Mouse (Mus musculus) liver (tissue): Measurements from ENCODE around the gene Mok.
"Not testable (repeated sequence)": the region's sequence is repeated elsewhere in the genome, so short reads cannot be mapped to it uniquely, and the experiment has no call there.

Source experiments
- DNase-seq: peaks from one replicate; pipeline ENCODE4 v3.0.0-alpha.2; 2020; ENCODE audit warnings: mixed read lengths

The Mok gene

GRCm38 (mm10) chr12:110840348-110841198, at the start of gene Mok:
Gene Mok, minus strand, starts transcription at chr12:110840939.
- peak; percentile 95 for DNase-seq

DNA sequence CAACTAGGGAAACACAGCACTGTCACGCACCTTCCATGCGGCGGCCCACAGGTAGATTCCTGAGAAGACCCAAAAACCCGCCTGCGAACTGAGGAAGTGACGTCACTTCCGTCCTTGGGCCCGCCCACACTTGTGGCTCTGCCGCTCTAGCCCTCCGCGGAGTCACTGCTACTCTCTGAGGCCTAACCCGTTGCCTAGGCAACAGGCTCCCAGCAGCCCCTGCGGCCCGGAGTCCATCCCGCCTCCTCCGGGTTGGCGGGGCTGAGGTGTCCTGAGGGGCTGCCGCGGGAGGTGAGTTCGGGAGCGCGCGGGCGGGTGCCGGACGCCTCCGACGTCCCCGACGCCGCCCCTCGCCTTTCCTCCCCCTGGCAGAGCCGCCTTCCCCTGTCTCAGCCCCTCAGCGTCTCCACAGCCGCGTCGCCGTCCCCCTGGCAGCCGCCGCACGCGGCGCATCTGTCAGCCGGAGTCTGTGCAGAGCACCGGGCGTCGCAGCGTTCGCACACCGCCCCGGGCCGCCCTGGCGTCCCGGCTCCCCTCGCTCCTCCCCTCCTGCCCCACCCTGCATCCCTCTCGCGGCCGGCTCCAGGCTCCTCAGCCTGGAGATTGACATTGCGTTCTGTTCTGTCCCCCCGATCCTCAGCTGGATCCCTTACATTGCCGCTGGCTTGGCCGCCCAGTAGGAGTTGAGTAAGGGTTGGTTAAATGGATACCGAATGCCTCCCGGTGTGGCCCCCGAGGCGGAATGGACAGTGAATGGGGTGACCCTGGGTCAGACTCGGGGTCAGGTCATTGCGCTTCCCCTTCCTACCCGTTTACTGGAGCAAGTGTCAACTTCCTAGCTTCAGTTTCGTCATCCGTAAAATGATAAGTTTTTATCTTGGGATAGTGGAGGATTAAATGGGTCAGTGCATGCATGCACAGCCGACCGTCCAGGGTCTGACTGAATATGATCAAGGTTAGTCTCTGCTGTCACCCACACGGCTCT, 48.6 kb upstream of the Mok start, which contains the start of the genes Cinp and Tecpr2:
Gene Cinp (minus strand): TSS at position 110 of the 985 bp plus-strand sequence.
Gene Tecpr2 (plus strand): TSS at position 229 of the 985 bp plus-strand sequence.
- peak; percentile 98 for DNase-seq

GRCm38 (mm10) chr12:110888606-110889005, 47.9 kb upstream of the Mok start:
- DNase-seq, result no peak

- DNase-seq, result no peak
Observed at GRCm38 (mm10) chr12:110888106-110888505, 47.4 kb upstream of the Mok start.

DNA sequence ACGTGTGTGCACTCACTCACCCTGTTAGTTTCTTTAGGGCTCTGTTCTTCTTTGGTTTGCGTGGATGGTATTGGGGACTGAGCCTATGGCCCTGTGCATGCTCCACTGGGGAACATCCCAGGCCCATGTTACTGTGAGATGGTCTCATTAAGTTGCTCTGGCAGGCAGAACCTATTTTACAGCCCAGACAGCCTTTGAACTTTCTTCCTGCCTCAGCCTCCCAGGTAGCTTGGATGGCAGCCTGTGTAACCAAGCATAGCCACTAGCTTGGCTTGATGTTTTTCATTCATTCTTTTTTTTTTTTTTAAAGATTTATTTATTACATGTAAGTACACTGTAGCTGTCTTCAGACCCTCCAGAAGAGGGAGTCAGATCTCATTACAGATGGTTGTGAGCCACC, 44.5 kb upstream of the Mok start:
- no peak for DNase-seq

DNA sequence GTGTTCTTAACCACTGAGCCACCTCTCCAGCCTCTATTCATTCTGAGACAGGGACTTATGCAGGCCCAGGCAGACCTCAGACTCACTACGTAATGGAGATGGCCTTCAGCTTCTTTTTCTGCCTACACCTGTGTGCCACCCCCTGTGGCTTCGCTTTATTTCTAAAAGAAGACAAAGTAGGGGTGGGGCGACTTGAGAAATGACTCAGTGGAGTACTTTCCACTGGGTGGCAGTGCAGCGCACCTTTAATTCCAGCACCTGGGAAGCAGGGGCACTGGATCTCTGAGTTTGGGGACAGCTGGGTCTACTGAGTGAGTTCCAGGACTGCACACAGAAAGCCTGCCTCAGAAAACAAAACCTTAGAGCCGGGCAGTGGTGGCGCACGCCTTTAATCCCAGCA, 41.6 kb upstream of the Mok start:
- no peak for DNase-seq

DNA sequence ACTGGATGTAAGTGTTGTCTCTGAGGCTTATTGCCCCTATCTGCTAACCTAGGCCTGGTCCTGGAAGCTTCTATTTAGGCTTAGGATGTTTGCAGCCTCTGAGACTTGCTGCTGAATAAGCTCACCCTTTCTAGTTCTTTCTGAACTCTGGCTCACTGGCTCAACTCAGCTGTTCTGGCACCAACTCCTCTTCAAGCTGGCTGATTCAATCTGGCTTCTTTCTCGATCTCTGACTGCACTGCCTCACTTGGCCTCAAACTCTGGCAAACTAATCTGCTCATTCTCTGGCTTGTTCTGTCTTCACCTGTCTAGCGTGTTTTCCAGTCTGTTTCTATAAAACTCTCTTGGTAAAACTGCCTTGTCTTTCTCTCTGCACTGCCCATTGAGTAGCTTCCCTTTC, 34.6 kb upstream of the Mok start:
- DNase-seq, result no peak

DNA sequence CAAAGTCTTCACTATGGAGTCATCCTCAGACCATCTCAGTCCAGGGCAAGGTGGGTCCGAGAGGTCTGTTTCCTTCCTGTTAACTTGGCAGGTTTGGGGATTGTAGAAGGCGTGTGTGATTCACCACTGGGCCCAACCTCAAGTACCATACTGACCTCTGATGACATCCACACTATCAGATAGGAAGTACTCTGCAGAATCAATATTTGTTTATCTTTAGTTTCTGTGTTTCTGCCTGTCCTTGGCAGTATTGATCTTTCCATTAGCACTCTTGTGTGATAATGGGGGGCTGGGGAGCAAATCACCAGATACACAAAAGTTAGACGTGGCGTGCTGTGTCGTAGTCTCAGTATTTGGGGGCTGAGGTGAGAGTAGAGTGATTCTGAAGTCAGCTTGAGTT, 30.5 kb upstream of the Mok start:
- no peak for DNase-seq

DNA sequence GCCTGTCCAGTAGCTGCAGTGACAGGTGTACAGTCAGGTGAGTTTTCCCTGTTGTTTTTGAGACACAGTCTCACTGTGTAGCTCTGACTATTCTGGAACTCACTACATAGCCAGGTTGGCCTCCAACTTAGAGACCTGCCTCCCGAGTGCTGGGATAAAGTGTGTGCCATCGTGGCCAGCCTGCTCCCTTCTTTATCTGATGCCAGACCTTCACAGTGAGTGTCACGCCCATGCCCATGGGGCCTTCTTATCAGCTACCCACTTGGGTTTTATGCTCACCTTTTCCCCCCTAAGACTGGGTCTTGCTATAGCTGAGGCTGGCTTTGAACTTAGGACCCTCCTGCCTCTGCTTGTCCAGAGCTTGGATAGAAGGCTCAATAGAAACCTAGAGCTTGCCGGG, 29.4 kb upstream of the Mok start:
- DNase-seq, result peak; percentile 69

DNA sequence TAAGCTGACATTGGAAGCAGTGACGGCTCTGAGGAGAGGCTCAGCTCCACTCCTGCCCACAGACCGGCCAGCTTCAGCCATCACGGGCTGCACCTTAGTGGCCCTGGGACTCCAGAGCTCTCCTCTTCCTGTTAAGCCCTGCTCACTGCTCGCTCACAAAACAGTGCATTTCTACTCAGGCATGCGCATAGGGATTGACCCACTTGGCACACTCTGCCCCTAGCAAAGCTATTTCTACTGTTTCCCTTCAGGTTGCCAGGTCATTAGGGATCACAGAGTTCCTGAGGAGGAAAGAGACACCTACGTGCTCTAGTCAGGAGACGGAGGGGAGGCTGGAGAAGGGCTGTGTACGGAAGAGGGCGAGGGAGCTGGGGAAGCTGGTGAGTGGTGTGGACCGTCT, 25.2 kb upstream of the Mok start:
- no peak for DNase-seq

DNA sequence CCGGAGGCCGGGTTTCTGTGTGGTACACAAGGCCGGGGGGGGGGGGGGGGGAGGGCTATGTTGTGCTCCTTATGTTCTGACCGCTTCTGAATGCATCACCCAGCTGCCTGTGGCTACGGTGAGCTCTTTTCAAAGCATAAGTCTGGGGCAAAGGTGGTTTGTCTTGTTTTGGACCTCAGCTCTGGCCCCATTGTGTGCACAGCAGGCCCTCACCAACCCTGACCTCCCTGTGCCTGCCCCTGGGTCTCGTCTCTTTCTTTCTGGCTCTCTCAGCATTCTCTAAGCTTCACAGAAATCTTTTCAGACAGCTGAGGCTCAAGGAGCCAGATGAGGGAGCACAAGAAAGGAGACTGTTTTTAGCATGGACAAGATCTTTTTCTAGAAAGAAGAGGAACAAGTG, 24.8 kb upstream of the Mok start:
- DNase-seq, result no peak

GRCm38 (mm10) chr12:110864008-110864407, 23.3 kb upstream of the Mok start:
- DNase-seq, result no peak

GRCm38 (mm10) chr12:110861256-110861655, 20.5 kb upstream of the Mok start:
- DNase-seq, result no peak

- DNase-seq, result no peak
Observed at GRCm38 (mm10) chr12:110860293-110860692, 19.6 kb upstream of the Mok start.

- DNase-seq, result not testable (repeated sequence)
Observed at GRCm38 (mm10) chr12:110858681-110859080, 17.9 kb upstream of the Mok start.

- DNase-seq, result no peak
Observed at GRCm38 (mm10) chr12:110857196-110857595, 16.5 kb upstream of the Mok start.

- DNase-seq, result no peak
Observed at GRCm38 (mm10) chr12:110854786-110855737, 14.3 kb upstream of the Mok start.

GRCm38 (mm10) chr12:110851923-110852322, 11.2 kb upstream of the Mok start:
- no peak for DNase-seq

DNA sequence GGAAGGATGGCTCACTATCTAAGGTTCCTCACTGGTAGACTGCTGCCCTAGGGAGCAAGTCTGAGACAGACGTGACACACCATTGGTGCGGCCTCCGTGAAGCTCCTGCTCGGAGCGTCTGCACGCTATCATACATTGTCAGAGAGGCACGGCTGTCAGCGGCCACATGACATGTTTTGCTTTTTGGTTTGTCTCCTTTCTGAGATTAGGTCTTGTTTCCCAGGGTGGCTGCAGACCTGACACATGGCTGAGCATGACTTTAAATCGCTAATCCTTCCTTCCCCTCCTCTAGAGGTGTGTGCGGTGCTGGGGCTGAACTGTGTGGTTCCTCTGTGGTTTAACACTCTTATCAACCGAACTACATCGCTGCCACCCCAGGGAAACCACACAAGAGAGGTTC, 10.7 kb upstream of the Mok start:
- peak; percentile 66 for DNase-seq

- DNase-seq, result no peak
Observed at GRCm38 (mm10) chr12:110850929-110851256, 10.2 kb upstream of the Mok start.

GRCm38 (mm10) chr12:110850010-110850928, 9.5 kb upstream of the Mok start, which contains the start of gene Zfp839:
Gene Zfp839, plus strand, starts transcription at chr12:110850253.
- DNase-seq, result peak; percentile 84
